Mouse (Mus musculus) limb, embryonic 10.5 days (tissue): ENCODE results near the gene Chaf1b. TPM values are rescaled to one million over a fixed set of nuclear protein-coding genes. Genes with fewer than 3 reads are reported as not detected.
A peak's percentile ranks its signal among the peaks of the same experiment; 100 is the strongest.

ENCODE experiments used
- DNase-seq: peaks from one replicate; pipeline ENCODE4 v3.0.0-alpha.2; 2017; ENCODE audit warnings: low spot score
- H3K27ac ChIP-seq: fragments of 300-500 bp; sonication (generic); 2 replicates; pipeline ENCODE4 v1.5.1; 2016; ENCODE audit warnings: mild to moderate bottlenecking
- H3K27me3 ChIP-seq: fragments of 300-500 bp; sonication (generic); 2 replicates; pipeline ENCODE4 v1.6.1; 2016; ENCODE audit warnings: low read depth, mild to moderate bottlenecking; ENCODE audit not compliant: poor library complexity, severe bottlenecking
- H3K36me3 ChIP-seq: fragments of 300-500 bp; sonication (generic); 2 replicates; pipeline ENCODE4 v1.6.1; 2016; ENCODE audit warnings: mild to moderate bottlenecking, moderate library complexity
- H3K4me1 ChIP-seq: fragments of 300-500 bp; sonication (generic); 2 replicates; pipeline ENCODE4 v1.6.1; 2016
- H3K4me3 ChIP-seq: fragments of 300-500 bp; sonication (generic); 2 replicates; pipeline ENCODE4 v1.5.1; 2016; ENCODE audit warnings: mild to moderate bottlenecking, moderate library complexity
- H3K9me3 ChIP-seq: fragments of 300-500 bp; sonication (generic); replicated peaks from 2 replicates; pipeline ENCODE4 v1.6.1; 2016; ENCODE audit warnings: mild to moderate bottlenecking
- WGBS: fragments of 180-500 bp; shearing (Covaris S2); methylation state at CpG from one replicate; pipeline ENCODE4 v1.1.7; 2016; 5-methylcytosine and 5-hydroxymethylcytosine counted together
- polyA plus RNA-seq: library from polyadenylated mRNA; unstranded; fragments of >200 nt; fragmentation: Nextera tagmentation; extraction: Ambion mirVana; gene quantifications from 2 replicates; pipeline ENCODE4 v1.2.1, GENCODE M21; 2016

Chaf1b gene
- polyA plus RNA-seq, 1 experiment from 2014 or later, result 137 TPM

GRCm38 (mm10) chr16:93893285-93893684 is 9.6 kb downstream of the Chaf1b start:
- no peak for DNase-seq
- WGBS, result 93% methylated on average over 5 of the region's 5 CpGs
- Histone ChIP-seq H3K27ac (no peak overlapping the region), H3K9me3 (no peaks in the 10 kb centered on the region), H3K36me3 (peaks cover 89% of the 10 kb centered on the region), H3K4me3 (no peak overlapping the region), H3K27me3 (no peaks in the 10 kb centered on the region), H3K4me1 (no peaks in the 10 kb centered on the region)

DNA sequence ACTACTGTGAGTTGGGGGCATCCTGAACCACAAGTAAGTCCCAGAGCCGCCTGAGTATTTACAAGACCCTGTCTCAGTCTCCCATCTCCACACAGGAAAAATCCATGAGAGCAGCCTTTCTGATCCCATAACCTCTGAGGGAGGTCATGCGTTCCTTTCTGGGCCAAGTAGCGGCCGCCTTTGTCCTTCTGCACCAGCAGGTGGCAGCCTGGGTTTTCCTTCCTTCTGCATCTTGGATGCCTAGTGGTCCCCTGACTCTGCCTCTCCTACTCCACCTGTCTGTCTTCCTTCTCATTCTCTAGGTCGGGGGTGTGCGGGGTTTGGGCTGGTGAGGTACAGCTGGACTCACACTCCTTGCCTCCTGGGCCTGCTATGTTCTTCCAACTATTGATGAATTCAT is 19.3 kb downstream of the Chaf1b start:
- Histone ChIP-seq H3K36me3 (peaks cover 91% of the 10 kb centered on the region), H3K27me3 (no peaks in the 10 kb centered on the region), H3K9me3 (no peaks in the 10 kb centered on the region), H3K4me1 (no peaks in the 10 kb centered on the region), H3K27ac (no peak overlapping the region), H3K4me3 (no peak overlapping the region)
- WGBS, result 82% methylated on average over 6 of the region's 6 CpGs
- DNase-seq, result no peak

DNA sequence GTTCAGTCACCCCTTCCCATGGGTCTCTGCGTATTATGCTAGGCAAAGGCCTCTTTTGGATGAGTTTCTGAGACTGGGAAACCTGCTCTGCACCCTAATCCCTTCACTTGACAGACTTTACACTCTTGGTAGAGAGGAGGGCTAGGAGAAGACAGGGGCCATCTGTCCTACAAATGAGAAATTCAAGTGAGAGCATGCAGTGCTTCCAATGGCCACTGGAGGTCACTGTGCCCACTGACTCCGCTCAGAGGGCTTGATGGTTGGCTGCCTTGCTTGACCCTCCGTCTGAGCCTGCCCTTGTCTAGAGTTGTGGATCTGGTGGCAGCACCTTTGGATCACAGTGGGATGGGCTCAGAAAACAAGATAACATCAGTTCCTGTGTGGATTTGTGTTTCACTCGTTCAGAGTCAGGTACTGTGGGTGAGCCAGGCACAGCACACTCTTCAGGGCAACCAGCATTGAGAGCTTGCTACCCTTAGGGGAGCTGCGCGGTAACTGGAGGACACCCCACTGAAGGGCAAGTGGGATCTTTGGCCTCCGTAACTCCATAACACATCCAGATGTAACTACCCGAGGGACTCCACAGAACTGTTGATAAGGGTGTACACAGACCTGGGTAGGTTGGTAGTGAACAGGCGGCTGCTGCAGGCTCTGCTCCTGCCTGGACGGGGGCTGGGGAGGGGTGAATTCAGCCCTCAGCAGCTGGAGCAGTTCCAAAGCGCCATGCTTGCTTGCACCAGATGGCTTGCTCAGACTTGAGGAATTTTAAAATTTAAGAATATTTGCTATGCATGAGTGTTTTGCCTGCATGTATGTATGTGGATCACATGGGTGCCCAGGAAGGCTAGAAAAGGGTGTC is 22.7 kb downstream of the Chaf1b start:
- Histone ChIP-seq H3K27ac (no peak overlapping the region), H3K27me3 (no peaks in the 10 kb centered on the region), H3K36me3 (peaks cover 62% of the 10 kb centered on the region), H3K4me1 (peaks cover 5% of the 10 kb centered on the region; the same call in 1 of the 2 replicates), H3K9me3 (no peaks in the 10 kb centered on the region), H3K4me3 (no peak overlapping the region)
- WGBS, result 73% methylated on average over 11 of the region's 11 CpGs
- peak; percentile 76 for DNase-seq

DNA sequence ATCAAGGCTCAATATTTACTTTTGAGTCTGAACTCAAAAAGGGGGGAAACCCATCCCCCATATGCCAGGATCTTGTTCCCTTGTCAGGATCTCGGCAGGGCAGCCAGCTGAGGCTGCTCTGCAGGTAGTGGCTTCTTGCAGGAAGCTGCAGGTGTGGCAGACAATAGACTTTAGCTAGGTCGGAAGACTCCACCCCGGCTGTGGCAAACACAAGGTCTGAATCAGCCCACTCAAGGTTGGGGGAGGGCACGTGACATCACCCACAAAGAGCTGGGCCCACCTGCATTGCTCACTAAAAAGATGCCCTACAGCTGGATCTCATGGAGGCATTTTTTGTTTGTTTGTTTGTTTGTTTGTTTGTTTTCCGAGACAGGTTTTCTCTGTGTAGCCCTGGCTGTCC is 24.1 kb downstream of the Chaf1b start:
- DNase-seq, result no peak
- Histone ChIP-seq H3K36me3 (peaks cover 48% of the 10 kb centered on the region), H3K27me3 (no peaks in the 10 kb centered on the region), H3K9me3 (no peaks in the 10 kb centered on the region), H3K4me3 (no peak overlapping the region), H3K4me1 (peaks cover 13% of the 10 kb centered on the region), H3K27ac (no peak overlapping the region)
- WGBS, result 78% methylated on average over 5 of the region's 5 CpGs

DNA sequence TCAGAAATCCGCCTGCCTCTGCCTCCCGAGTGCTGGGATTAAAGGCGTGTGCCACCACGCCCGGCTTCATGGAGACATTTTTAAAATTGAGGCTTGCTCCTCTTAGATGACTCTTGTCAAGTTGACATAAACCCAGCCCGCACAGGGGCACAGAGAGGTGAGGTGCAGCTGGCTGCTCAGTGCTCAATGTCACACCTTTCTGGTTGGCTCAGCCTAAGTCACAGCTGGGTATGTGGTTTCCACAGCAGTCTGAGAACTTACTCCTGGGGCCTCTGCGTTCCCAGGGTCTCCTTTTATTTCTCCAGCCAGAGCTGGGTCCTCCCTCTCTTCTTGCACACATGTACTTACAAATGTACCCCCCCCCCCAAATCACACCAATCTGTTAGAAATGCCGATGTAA is 24.5 kb downstream of the Chaf1b start:
- H3K27me3 ChIP-seq, result no peaks in the 10 kb centered on the region
- 94% methylated on average over 8 of the region's 8 CpGs for WGBS
- peaks cover 44% of the 10 kb centered on the region for H3K36me3 ChIP-seq
- no peak overlapping the region for H3K27ac ChIP-seq
- DNase-seq, result no peak
- H3K4me3 ChIP-seq, result no peak overlapping the region
- no peaks in the 10 kb centered on the region for H3K9me3 ChIP-seq
- peaks cover 14% of the 10 kb centered on the region for H3K4me1 ChIP-seq

DNA sequence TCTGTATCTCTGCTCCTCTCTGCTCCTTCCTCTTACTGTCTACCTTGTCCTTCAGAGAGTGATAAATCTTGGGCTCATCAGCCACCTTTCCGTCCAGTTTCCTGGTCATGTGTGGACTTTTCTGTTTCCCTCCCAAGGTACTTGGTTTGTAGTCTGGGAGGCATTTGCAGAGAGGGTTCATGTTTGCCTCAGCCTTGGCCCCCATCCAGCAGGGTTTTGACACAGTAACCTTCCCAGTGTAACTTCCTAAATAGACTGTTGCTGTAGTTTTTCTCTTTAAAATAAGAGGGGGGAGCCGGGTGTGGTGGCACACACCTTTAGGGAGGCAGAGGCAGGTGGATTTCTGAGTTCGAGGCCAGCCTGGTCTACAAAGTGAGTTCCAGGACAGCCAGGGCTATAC is 26.2 kb downstream of the Chaf1b start:
- no peaks in the 10 kb centered on the region for H3K27me3 ChIP-seq
- peaks cover 14% of the 10 kb centered on the region for H3K4me1 ChIP-seq
- no peak overlapping the region for H3K4me3 ChIP-seq
- no peak for DNase-seq
- no peaks in the 10 kb centered on the region for H3K9me3 ChIP-seq
- no peak overlapping the region for H3K27ac ChIP-seq
- WGBS, result 94% methylated on average over 3 of the region's 3 CpGs
- peaks cover 28% of the 10 kb centered on the region for H3K36me3 ChIP-seq

- DNase-seq, result no peak
- peaks cover 18% of the 10 kb centered on the region for H3K36me3 ChIP-seq
- no peaks in the 10 kb centered on the region for H3K27me3 ChIP-seq
- 71% methylated on average over 28 of the region's 28 CpGs for WGBS
- H3K4me1 ChIP-seq, result peaks cover 14% of the 10 kb centered on the region
- H3K4me3 ChIP-seq, result no peak overlapping the region
- no peaks in the 10 kb centered on the region for H3K9me3 ChIP-seq
- no peak overlapping the region for H3K27ac ChIP-seq
Observed at GRCm38 (mm10) chr16:93910735-93911665, 27.3 kb downstream of the Chaf1b start.

DNA sequence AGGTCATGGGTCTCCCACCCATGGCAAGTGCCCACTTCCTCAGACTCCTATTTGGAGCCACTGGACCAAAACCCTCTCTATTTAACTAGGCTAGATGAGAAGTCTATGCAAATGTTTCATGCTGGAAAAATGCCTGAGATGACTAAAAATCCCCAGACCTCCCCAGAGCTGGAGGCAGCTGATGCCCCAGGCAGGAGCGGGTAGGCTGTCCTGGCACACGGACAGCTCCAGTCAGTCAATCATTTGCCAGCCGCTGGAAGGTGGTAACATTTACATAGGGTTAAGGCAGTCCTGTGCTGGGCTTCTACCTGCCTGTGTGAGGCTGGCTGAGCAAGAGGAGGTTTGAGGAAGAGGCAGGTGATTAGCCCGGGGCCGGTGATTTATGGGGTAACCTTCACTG is 28.5 kb downstream of the Chaf1b start:
- Histone ChIP-seq H3K27me3 (no peaks in the 10 kb centered on the region), H3K4me3 (no peak overlapping the region), H3K9me3 (no peaks in the 10 kb centered on the region), H3K36me3 (peaks cover 7% of the 10 kb centered on the region), H3K27ac (no peak overlapping the region), H3K4me1 (peaks cover 14% of the 10 kb centered on the region)
- no peak for DNase-seq
- 70% methylated on average over 5 of the region's 5 CpGs for WGBS

- 0 out of 2 replicates have a peak, but pooled peaks cover under 1% of the 10 kb centered on the region for H3K36me3 ChIP-seq
- H3K27ac ChIP-seq, result no peak overlapping the region
- peaks cover 20% of the 10 kb centered on the region for H3K4me1 ChIP-seq
- no peak overlapping the region for H3K4me3 ChIP-seq
- no peak for DNase-seq
- WGBS, result 72% methylated on average over 3 of the region's 3 CpGs
- H3K9me3 ChIP-seq, result no peaks in the 10 kb centered on the region
- no peaks in the 10 kb centered on the region for H3K27me3 ChIP-seq
Observed at GRCm38 (mm10) chr16:93912808-93913207, 29.1 kb downstream of the Chaf1b start.

DNA sequence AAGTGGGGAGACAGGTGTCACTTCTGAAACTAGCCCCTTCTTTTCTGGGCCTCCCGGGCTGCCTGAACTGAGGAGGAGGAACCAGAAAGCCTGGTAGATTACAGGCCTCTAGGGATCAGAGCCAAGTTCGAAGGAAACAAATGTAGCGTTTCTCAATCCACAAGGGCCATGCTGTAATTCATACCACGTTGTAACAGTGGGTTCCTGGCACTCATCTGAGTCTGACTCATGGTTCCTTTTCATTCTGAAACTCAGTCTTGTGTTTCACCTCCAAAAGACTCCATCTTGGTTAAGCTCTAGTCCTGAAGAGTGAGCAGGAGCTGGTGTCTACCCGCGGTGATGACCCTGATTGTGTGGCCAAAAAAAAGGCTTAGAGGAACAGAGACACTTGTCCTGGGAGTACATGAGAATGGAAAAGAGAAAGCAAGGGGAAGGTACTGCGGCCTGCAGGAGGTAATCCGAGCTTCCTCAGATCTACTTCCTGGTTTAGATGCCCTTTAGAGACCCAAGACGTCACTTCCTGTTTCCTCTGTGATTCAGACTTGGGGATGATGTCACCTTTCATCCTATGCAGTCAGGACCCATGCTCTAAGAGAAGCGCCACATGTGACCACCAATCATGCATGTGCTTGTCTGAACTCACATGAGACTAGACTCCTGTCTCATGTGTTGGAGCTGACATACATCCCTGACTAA is 30.3 kb downstream of the Chaf1b start:
- no peak overlapping the region for H3K4me3 ChIP-seq
- peaks cover 28% of the 10 kb centered on the region for H3K4me1 ChIP-seq
- no peaks in the 10 kb centered on the region for H3K36me3 ChIP-seq
- H3K27me3 ChIP-seq, result no peaks in the 10 kb centered on the region
- H3K9me3 ChIP-seq, result no peaks in the 10 kb centered on the region
- no peak overlapping the region for H3K27ac ChIP-seq
- no peak for DNase-seq
- 76% methylated on average over 10 of the region's 10 CpGs for WGBS

GRCm38 (mm10) chr16:93915338-93915849 is 31.7 kb downstream of the Chaf1b start:
- H3K27ac ChIP-seq, result no peak overlapping the region
- no peak for DNase-seq
- H3K9me3 ChIP-seq, result no peaks in the 10 kb centered on the region
- H3K4me1 ChIP-seq, result peaks cover 38% of the 10 kb centered on the region
- H3K36me3 ChIP-seq, result no peaks in the 10 kb centered on the region
- no peak overlapping the region for H3K4me3 ChIP-seq
- WGBS, result 40% methylated on average over 10 of the region's 10 CpGs
- H3K27me3 ChIP-seq, result peaks cover 5% of the 10 kb centered on the region; the same call in 1 of the 2 replicates
